Mouse (Mus musculus) layer of hippocampus, postnatal 14 days (tissue): ENCODE data around the gene Pcgf1. TPM values are rescaled to one million over a fixed set of nuclear protein-coding genes. Genes with fewer than 3 reads are reported as not detected.
A peak's percentile ranks its signal among the peaks of the same experiment; 100 is the strongest.

Source experiments
- DNase-seq, 2 experiments: peaks; one replicate each; pipeline ENCODE4 v3.0.0; 2021 to 2022; ENCODE audit warnings: low spot score in 2 of 2, mixed read lengths in 1 of 2
- microRNA-seq, 2 experiments: library from miRNA; unstranded; fragments of <30 nt; microRNA quantifications; one replicate each; pipeline ENCODE4 v1.2.0; 2021
- total RNA-seq, 2 experiments: library from RNA; stranded (reverse); gene quantifications; 2 replicates each; pipeline ENCODE4 v1.2.3; 2021

Pcgf1 gene
- total RNA-seq, 2 experiments from 2014 or later: 23.3 to 27.0 TPM

- DNase-seq: no peak
These were observed 44.4 kb downstream of the Pcgf1 start for GRCm38 (mm10) chr6:83121863-83122710.

GRCm38 (mm10) chr6:83122961-83123360 is 45.3 kb downstream of the Pcgf1 start:
- no peak for DNase-seq

DNA sequence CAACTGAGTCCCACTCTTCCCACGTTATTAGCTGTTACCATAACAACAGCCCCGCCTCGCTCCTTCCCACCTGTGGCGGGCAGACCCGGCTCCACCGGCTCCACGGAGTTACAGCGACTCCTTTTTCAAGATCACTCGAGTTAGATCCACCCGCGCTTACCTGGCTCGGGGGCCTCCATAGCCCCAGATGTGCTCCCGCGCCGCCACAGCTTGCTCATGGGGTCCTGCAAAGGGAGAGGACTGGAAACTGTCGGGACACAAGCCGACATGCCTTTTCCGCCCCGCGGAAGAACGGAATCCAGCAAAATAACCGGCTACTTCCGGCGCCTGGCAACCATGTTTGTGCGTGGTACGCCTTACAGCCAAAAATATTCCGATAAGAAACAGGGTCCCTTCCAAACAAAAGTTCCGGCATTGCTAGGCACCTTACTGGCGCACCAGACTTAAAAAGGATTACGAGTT is 47.2 kb downstream of the Pcgf1 start:
- DNase-seq: peak; percentile 93 to 95

DNA sequence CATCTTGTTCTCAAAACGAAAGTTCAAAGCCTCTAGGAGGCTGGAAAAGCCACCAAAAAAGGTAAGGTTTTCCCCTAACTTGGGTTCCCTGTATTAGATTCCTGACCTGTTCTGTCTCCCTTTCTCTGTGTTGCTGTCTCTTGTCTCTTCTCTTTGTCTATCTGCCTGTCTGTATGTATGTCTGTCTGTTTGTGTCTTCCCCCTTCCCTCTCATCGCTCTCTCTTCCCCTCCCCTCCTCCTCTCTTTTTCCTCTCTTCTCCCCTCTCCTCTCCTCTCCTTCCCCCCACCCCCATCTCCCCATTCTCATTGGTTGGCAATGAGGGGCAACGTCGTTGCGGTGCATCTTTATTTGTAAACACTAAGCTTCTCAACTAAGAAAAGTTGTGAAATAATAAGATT is 47.7 kb downstream of the Pcgf1 start, which contains the start of gene Ino80b:
TSS of gene Ino80b (minus strand) at position 101 of the 400 bp plus-strand sequence.
- DNase-seq: no peak

DNA sequence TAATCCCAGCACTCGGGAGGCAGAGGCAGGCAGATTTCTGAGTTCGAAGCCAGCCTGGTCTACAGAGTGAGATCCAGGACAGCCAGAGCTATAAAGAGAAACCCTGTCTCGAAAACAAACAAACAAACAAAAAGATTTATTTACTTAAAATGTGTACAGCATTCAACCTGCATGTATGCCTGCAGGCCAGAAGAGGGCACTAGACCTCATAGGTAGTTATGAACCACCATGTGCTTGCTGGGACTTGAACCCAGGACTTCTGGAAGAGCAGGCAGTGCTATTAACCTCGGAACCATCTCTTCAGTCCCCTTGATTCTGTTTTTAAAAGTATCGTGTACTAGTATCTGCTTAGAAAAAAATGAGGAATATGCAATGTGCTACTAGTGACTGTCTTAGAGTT is 49.8 kb downstream of the Pcgf1 start:
- DNase-seq: no peak

Small RNAs within 50 kb of the gene (microRNA-seq; reads per million reads assigned to microRNA genes)
- gene Mir3470a (0 reads per million in 2 experiments), gene Mir7040 (0 reads per million in 2 experiments)

Other genes with a start within 250 kb of the Pcgf1 start
- gene Sema4f, start 138.1 kb upstream of the Pcgf1 start, total RNA-seq: 10 to 100 TPM; 43.4 to 44.2 TPM
- gene M1ap, start 131.0 kb upstream of the Pcgf1 start, total RNA-seq: under 1 TPM in 1 of 2 experiments, not detected in 1; 0.44 TPM
- 1 to 10 TPM; 3.1 to 3.3 TPM for gene Dok1, start 44.4 kb upstream of the Pcgf1 start, total RNA-seq
- 1 to 10 TPM; 2.3 to 3.8 TPM for gene Loxl3, start 43.7 kb upstream of the Pcgf1 start, total RNA-seq
- 100 to 1,000 TPM; 108 to 116 TPM for gene Aup1, start 23.3 kb upstream of the Pcgf1 start, total RNA-seq
- 10 to 100 TPM; 55.7 to 60.1 TPM for gene Htra2, start 22.6 kb upstream of the Pcgf1 start, total RNA-seq
- gene Dqx1, start 20.0 kb upstream of the Pcgf1 start, total RNA-seq: under 1 TPM; 0.48 to 0.74 TPM
- gene Tlx2, start 7.6 kb upstream of the Pcgf1 start, total RNA-seq: not detected
- gene Lbx2, start 8.5 kb downstream of the Pcgf1 start, total RNA-seq: not detected
- 10 to 100 TPM in 1 of 2 experiments, 1 to 10 TPM in 1; 6.8 to 11.7 TPM for gene Ccdc142, start 23.7 kb downstream of the Pcgf1 start, total RNA-seq
- 1 to 10 TPM; 5.2 to 6.4 TPM for gene Gm42688, start 23.7 kb downstream of the Pcgf1 start, total RNA-seq
- gene Mrpl53, start 31.2 kb downstream of the Pcgf1 start, total RNA-seq: 10 to 100 TPM; 62.5 to 62.7 TPM
- gene Mogs, start 37.6 kb downstream of the Pcgf1 start, total RNA-seq: 10 to 100 TPM; 22.0 to 27.2 TPM
- gene Wbp1, start 43.7 kb downstream of the Pcgf1 start, total RNA-seq: 10 to 100 TPM; 66.7 to 72.6 TPM
- gene Ino80b, start 47.6 kb downstream of the Pcgf1 start, total RNA-seq: 10 to 100 TPM; 24.1 TPM
- 10 to 100 TPM; 61.2 to 65.1 TPM for gene Rtkn, start 57.6 kb downstream of the Pcgf1 start, total RNA-seq
- gene Wdr54, start 78.5 kb downstream of the Pcgf1 start, total RNA-seq: 10 to 100 TPM; 24.4 to 26.0 TPM
- 10 to 100 TPM; 20.4 to 21.1 TPM for gene 1700003E16Rik, start 78.5 kb downstream of the Pcgf1 start, total RNA-seq
- 100 to 1,000 TPM; 358 to 382 TPM for gene Dctn1, start 88.1 kb downstream of the Pcgf1 start, total RNA-seq
- gene Slc4a5, start 142.0 kb downstream of the Pcgf1 start, total RNA-seq: 10 to 100 TPM in 1 of 2 experiments, under 1 TPM in 1; 0.41 to 11.9 TPM
- 10 to 100 TPM in 1 of 2 experiments, 1 to 10 TPM in 1; 8.5 to 10.5 TPM for gene Mthfd2, start 248.0 kb downstream of the Pcgf1 start, total RNA-seq
- 10 to 100 TPM; 22.1 to 23.1 TPM for gene Mob1a, start 248.1 kb downstream of the Pcgf1 start, total RNA-seq